Mouse (Mus musculus) lung, adult 10 weeks (tissue): ENCODE results near the gene Gm45902. TPM values are rescaled to one million over a fixed set of nuclear protein-coding genes. Genes with fewer than 3 reads are reported as not detected.

Experiments
- polyA plus RNA-seq: library from polyadenylated mRNA; stranded (reverse); fragments of 350-450 nt; fragmentation: Illumina TruSeq; extraction: RNeasy Lipid Tissue Mini Kit (QIAGEN cat#74804); gene quantifications from one replicate; pipeline ENCODE4 v1.2.3, GENCODE M21; 2014; ENCODE audit warnings: low read depth, low replicate concordance; ENCODE audit not compliant: insufficient read depth

Gene Gm45902
- polyA plus RNA-seq = 0.71 TPM

GRCm38 (mm10) chr2:3512552-3513454 lies at the start of gene Gm45902, which contains the start of the genes Hspa14 and Cdnf:
TSS of gene Gm45902 (minus strand) at chr2:3512790.
TSS of gene Hspa14 (minus strand) at chr2:3512814.
TSS of gene Cdnf (plus strand) at chr2:3513030.

GRCm38 (mm10) chr2:3474861-3475283 lies 37.7 kb downstream of the Gm45902 start, which contains the start of gene Suv39h2:
TSS of gene Suv39h2 (minus strand) at chr2:3475031.

Other genes with a start within 250 kb of the Gm45902 start
- 9.9 TPM for gene Nmt2, start 228.6 kb downstream of the Gm45902 start, polyA plus RNA-seq
- gene Rpp38, start 180.1 kb downstream of the Gm45902 start, polyA plus RNA-seq = 5.6 TPM
- 1.2 TPM for gene Acbd7, start 176.6 kb downstream of the Gm45902 start, polyA plus RNA-seq
- gene Olah, start 115.6 kb downstream of the Gm45902 start, polyA plus RNA-seq = 0.15 TPM
- 18.0 TPM for gene Meig1, start 90.1 kb downstream of the Gm45902 start, polyA plus RNA-seq
- gene Dclre1c, start 88.7 kb downstream of the Gm45902 start, polyA plus RNA-seq = 2.2 TPM
- gene Suv39h2, start 37.8 kb downstream of the Gm45902 start, polyA plus RNA-seq = 0.90 TPM
- 27.9 TPM for gene Hspa14, start within 50 bp of the Gm45902 start, polyA plus RNA-seq
- 1.0 TPM for gene Cdnf, start 240 bp upstream of the Gm45902 start, polyA plus RNA-seq
- gene Fam107b, start 57.7 kb upstream of the Gm45902 start, polyA plus RNA-seq = 29.2 TPM